Mouse (Mus musculus) lung, embryonic 15.5 days (tissue): ENCODE results near the gene Smarcc1. TPM values are rescaled to one million over a fixed set of nuclear protein-coding genes. Genes with fewer than 3 reads are reported as not detected.

ENCODE experiments used
- ATAC-seq: fragments of 200-750 bp; cut with Nextera tagmentation; 2 replicates; pipeline ENCODE4 v1.8.0; 2017; ENCODE audit warnings: moderate number of reproducible peaks, borderline replicate concordance; ENCODE audit not compliant: low FRiP score, low TSS enrichment; ENCODE audit errors: extremely low read depth
- H3K27ac ChIP-seq: fragments of 300-500 bp; sonication (generic); 2 replicates; pipeline ENCODE4 v1.5.1; 2015; ENCODE audit warnings: moderate library complexity, mild to moderate bottlenecking, inconsistent platforms
- H3K27me3 ChIP-seq: fragments of 300-500 bp; sonication (generic); 2 replicates; pipeline ENCODE4 v1.6.1; 2015; ENCODE audit warnings: inconsistent platforms
- H3K36me3 ChIP-seq: fragments of 300-500 bp; sonication (generic); 2 replicates; pipeline ENCODE4 v1.6.1; 2015; ENCODE audit warnings: inconsistent platforms
- H3K4me1 ChIP-seq: fragments of 300-500 bp; sonication (generic); 2 replicates; pipeline ENCODE4 v1.6.1; 2015; ENCODE audit warnings: inconsistent platforms
- H3K4me2 ChIP-seq: fragments of 300-500 bp; sonication (generic); 2 replicates; pipeline ENCODE4 v1.6.1; 2015; ENCODE audit warnings: inconsistent platforms, mild to moderate bottlenecking, moderate library complexity
- H3K4me3 ChIP-seq: fragments of 300-500 bp; sonication (generic); 2 replicates; pipeline ENCODE4 v1.5.1; 2015; ENCODE audit warnings: mild to moderate bottlenecking, inconsistent platforms
- H3K9ac ChIP-seq: fragments of 300-500 bp; sonication (generic); 2 replicates; pipeline ENCODE4 v1.6.1; 2015; ENCODE audit warnings: inconsistent platforms
- H3K9me3 ChIP-seq: fragments of 300-500 bp; sonication (generic); 2 replicates; pipeline ENCODE4 v1.6.1; 2016; ENCODE audit warnings: inconsistent platforms
- WGBS: fragments of 180-500 bp; shearing (Covaris S2); methylation state at CpG from one replicate; pipeline ENCODE4 v1.1.7; 2015; 5-methylcytosine and 5-hydroxymethylcytosine counted together
- microRNA-seq: library from miRNA; unstranded; fragments of <30 nt; microRNA quantifications from one replicate; pipeline ENCODE4, GENCODE M21; 2016
- polyA plus RNA-seq: library from polyadenylated mRNA; unstranded; fragments of >200 nt; fragmentation: Nextera tagmentation; extraction: Ambion mirVana; gene quantifications from 2 replicates; pipeline ENCODE4 v1.2.1, GENCODE M21; 2015

Smarcc1 gene
- polyA plus RNA-seq, 1 experiment from 2014 or later: 122 TPM

DNA sequence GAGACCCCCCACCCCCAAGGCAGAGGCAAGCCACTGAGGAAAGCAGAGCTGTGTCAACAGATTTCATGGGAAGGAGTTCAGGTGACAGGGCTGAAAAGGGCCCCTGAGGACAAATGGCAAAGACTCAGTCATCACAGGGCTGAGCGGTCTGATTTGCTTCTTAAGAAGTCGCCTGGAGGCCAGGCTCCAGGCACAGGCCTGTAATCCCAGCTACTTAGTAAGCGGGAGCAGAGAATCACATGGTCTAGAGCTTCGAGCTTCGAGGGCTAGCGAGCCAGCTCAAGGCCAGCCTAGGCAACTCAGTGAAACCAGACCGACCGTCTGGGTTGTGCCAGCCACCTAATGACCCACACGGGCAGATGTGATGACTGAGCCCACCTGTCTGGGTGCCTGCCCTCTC, 147.5 kb downstream of the Smarcc1 start:
- H3K9me3 ChIP-seq: no peaks in the 10 kb centered on the region
- H3K4me1 ChIP-seq: no peaks in the 10 kb centered on the region
- H3K4me2 ChIP-seq: no peak overlapping the region
- H3K4me3 ChIP-seq: no peak overlapping the region
- ATAC-seq: no peak
- H3K27ac ChIP-seq: no peak overlapping the region
- H3K9ac ChIP-seq: no peak overlapping the region
- H3K27me3 ChIP-seq: no peaks in the 10 kb centered on the region
- no peaks in the 10 kb centered on the region for H3K36me3 ChIP-seq
- 75% methylated on average over 9 of the region's 9 CpGs for WGBS

DNA sequence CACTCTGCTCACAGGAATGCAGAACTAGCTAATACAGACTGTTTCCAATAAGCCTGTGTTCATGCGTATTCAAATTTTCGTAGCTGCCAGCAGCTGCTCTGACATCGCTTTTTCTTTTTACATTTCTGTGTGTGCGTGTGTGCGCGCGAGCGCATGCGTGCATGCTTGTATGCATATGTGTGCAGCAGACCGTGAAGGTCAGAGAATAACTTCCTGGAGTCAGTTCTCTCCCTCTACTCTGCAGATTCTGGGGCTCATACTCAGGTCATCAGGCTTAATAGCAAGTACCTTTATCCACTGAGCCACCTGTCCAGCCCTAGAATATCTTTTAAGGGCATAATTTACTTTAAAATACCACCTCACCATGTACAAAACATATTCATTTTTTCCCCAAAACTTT, 150.9 kb downstream of the Smarcc1 start:
- no peak overlapping the region for H3K9ac ChIP-seq
- no peak for ATAC-seq
- no peaks in the 10 kb centered on the region for H3K27me3 ChIP-seq
- no peak overlapping the region for H3K4me2 ChIP-seq
- H3K36me3 ChIP-seq: no peaks in the 10 kb centered on the region
- no peaks in the 10 kb centered on the region for H3K4me1 ChIP-seq
- H3K9me3 ChIP-seq: no peaks in the 10 kb centered on the region
- H3K27ac ChIP-seq: no peak overlapping the region
- 89% methylated on average over 10 of the region's 10 CpGs for WGBS
- H3K4me3 ChIP-seq: no peak overlapping the region

DNA sequence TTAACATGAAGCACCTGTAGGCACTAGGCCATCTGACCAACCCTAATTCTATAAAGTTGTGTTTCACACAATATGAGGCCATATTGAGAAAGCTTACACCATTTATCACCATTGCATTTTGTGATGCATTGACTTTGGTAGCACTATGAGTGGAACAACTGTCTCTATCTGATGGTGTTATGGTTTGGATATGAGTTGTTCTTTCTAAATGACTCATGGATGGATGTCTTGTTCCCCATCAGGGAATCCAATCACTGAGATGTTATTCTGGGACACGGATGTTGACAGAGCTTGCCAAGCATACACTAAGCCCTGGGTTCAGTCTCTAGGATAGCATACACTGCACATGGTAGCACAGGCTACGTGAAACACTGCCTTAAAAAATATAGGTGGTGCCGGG, 154.8 kb downstream of the Smarcc1 start:
- WGBS: 79% methylated on average over 3 of the region's 3 CpGs
- ATAC-seq: no peak
- no peaks in the 10 kb centered on the region for H3K9me3 ChIP-seq

DNA sequence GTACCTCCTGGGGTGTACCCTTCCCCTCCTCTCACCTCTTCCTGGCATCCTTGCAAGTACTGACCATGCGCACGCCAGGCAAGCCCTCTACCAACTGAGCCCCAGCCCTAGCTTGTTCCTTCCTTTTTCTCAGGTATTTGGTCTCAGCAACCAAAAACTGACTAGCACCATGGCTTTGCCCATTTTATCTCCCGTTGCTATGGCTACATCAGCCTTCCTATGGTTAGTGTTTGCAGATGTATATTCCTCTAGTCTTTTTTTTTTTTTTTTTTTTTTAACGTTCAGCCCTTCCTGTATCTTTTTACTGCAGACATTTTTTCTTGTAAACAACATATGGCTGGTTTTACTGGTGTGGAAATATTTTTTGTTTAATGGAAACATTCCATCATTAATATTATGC, 156.0 kb downstream of the Smarcc1 start:
- Histone ChIP-seq H3K9me3 (no peaks in the 10 kb centered on the region), H3K4me3 (no peak overlapping the region), H3K27me3 (no peaks in the 10 kb centered on the region), H3K9ac (no peak overlapping the region), H3K27ac (no peak overlapping the region), H3K36me3 (no peaks in the 10 kb centered on the region), H3K4me1 (no peaks in the 10 kb centered on the region), H3K4me2 (no peak overlapping the region)
- ATAC-seq: no peak
- 52% methylated on average over 4 of the region's 4 CpGs for WGBS

More for the DNA sequence above, 154.8 kb downstream of the Smarcc1 start:
- H3K9ac ChIP-seq: no peak overlapping the region
- no peak overlapping the region for H3K27ac ChIP-seq
- no peaks in the 10 kb centered on the region for H3K27me3 ChIP-seq
- no peaks in the 10 kb centered on the region for H3K36me3 ChIP-seq
- no peak overlapping the region for H3K4me2 ChIP-seq
- H3K4me1 ChIP-seq: no peaks in the 10 kb centered on the region
- no peak overlapping the region for H3K4me3 ChIP-seq

DNA sequence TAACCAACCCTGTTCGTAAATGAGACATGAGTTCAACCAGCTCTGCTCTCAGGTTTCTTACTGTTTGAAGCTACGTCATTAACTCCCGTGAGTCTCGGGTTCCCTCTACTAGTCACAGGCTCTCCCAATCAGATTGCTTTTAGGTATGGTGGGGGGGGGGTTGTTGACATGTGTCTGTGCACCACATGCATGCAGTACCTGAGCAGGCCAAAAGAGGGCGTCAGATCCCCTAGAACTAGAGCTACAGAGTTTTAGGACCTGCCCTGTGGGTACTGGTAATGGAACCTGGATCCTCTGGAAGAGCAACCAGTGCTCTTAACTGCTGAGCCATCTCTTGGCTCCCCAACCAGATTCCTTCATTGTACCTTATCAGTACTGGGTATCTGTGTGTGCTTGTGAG, 158.4 kb downstream of the Smarcc1 start:
- WGBS: 61% methylated on average over 5 of the region's 5 CpGs
- no peaks in the 10 kb centered on the region for H3K9me3 ChIP-seq
- H3K4me3 ChIP-seq: no peak overlapping the region
- H3K27me3 ChIP-seq: no peaks in the 10 kb centered on the region
- H3K9ac ChIP-seq: no peak overlapping the region
- H3K27ac ChIP-seq: no peak overlapping the region
- no peaks in the 10 kb centered on the region for H3K4me1 ChIP-seq
- no peak overlapping the region for H3K4me2 ChIP-seq
- no peaks in the 10 kb centered on the region for H3K36me3 ChIP-seq
- ATAC-seq: no peak

DNA sequence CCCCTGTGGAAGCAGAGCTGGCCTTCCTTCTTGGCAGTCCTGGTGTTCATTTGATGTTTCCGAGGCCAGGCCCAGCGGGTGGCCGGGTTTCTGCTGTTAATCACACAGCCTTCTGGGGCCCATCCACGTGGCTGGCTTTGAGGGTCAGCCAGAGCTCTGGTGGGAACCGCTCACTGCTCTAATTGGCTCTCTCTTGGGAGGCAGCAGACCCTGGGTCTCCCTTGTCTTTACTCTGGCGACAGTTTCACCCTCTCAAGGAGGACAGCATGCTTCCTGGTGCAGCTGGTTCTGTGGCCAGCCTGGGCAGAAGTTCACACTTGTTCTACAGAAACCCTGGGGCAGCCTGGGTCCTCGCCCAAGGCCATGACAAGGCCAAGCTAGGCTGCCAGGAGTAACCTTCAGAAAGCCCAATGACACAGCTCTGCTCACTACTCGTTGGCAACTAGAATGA, 159.9 kb downstream of the Smarcc1 start:
- Histone ChIP-seq H3K9me3 (no peaks in the 10 kb centered on the region), H3K27ac (no peak overlapping the region), H3K4me2 (no peak overlapping the region), H3K9ac (no peak overlapping the region), H3K27me3 (no peaks in the 10 kb centered on the region), H3K4me1 (no peaks in the 10 kb centered on the region), H3K4me3 (no peak overlapping the region), H3K36me3 (no peaks in the 10 kb centered on the region)
- ATAC-seq: no peak
- WGBS: 42% methylated on average over 8 of the region's 8 CpGs

DNA sequence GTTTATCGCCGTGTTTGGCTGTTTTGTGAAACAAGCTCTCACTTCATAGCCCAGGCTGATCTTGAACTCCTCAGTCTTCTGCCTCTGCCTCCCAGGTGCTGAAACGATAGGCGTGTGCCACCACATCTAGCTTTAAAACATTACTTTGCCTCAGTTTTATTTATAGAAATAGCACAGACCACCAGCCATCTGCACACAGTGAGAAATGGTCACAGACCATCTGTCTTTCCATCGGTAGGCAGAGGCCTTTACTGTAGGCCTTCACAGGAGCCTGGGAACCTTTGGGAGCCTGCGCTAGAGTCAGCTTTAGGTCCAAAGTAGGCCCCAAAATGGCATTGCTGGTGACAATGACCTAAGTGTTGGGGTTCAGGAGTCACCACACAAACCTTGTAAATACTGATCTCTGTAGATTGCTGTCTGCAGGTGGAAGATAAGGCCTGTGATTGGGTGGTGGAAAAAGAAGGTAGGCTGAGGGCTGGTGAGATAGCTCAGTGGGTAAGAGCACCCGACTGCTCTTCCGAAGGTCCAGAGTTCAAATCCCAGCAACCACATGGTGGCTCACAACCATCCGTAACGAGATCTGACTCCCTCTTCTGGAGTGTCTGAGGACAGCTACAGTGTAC, 166.7 kb downstream of the Smarcc1 start:
- H3K9me3 ChIP-seq: no peaks in the 10 kb centered on the region
- whole genome bisulfite sequencing: 90% methylated on average over 10 of the region's 10 CpGs
- H3K4me1 ChIP-seq: no peaks in the 10 kb centered on the region
- no peak overlapping the region for H3K4me3 ChIP-seq
- H3K9ac ChIP-seq: no peak overlapping the region
- H3K4me2 ChIP-seq: no peak overlapping the region
- no peaks in the 10 kb centered on the region for H3K36me3 ChIP-seq
- no peak for ATAC-seq
- no peak overlapping the region for H3K27ac ChIP-seq
- H3K27me3 ChIP-seq: no peaks in the 10 kb centered on the region

DNA sequence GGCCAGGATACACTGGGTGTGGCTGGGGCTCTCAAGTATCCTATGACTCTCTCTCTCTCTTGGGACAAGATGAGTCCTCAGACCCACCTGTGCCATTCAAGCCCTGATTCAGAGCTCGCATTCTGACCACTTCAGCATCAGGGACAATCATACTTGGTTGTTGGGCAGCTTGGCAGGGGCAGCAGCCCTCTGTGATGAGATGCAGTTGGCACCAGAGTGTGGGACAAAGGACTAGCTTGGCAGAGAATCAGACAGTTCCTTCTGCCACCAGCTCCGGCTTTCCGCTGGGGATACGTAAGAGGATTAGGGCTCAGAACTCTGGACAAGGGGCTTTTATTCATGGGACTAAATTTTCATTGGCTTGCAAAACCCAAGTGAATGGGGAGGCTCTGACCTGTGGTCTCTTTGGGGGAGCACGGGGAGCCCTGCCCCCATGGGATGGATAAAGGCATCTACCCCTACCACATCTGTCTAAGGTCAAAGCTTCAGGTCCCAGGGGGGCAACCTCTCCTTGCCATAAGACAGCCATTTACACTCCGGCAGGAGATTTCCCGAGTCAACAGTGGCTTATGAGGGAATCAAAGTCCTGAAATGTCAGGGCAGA, 169.9 kb downstream of the Smarcc1 start:
- no peak overlapping the region for H3K27ac ChIP-seq
- no peaks in the 10 kb centered on the region for H3K9me3 ChIP-seq
- H3K27me3 ChIP-seq: no peaks in the 10 kb centered on the region
- no peak overlapping the region for H3K9ac ChIP-seq
- H3K4me1 ChIP-seq: no peaks in the 10 kb centered on the region
- 77% methylated on average over 7 of the region's 7 CpGs for WGBS
- no peaks in the 10 kb centered on the region for H3K36me3 ChIP-seq
- ATAC-seq: no peak
- H3K4me3 ChIP-seq: no peak overlapping the region
- no peak overlapping the region for H3K4me2 ChIP-seq

Small RNA genes within 50 kb of the gene (microRNA-seq; reads per million reads assigned to microRNA genes)
- 35.0 reads per million, percentile 42 among the genes with 10 or more reads in this experiment for gene Mir6236

Other genes starting within 250 kb of the Smarcc1 start
- 27.2 and 30.4 TPM in 2 replicates for gene Cdc25a, start 242.1 kb upstream of the Smarcc1 start, polyA plus RNA-seq
- gene Map4, start 186.2 kb upstream of the Smarcc1 start, polyA plus RNA-seq: 46.7 and 49.9 TPM in 2 replicates
- 115 and 120 TPM in 2 replicates for gene Dhx30, start 122 bp downstream of the Smarcc1 start, polyA plus RNA-seq
- gene Cspg5, start 126.1 kb downstream of the Smarcc1 start, polyA plus RNA-seq: 2.8 and 4.0 TPM in 2 replicates
- gene Elp6, start 187.5 kb downstream of the Smarcc1 start, polyA plus RNA-seq: 30.4 and 31.1 TPM in 2 replicates
- gene Scap, start 215.6 kb downstream of the Smarcc1 start, polyA plus RNA-seq: 30.3 and 31.0 TPM in 2 replicates